Mouse (Mus musculus) granulocyte monocyte progenitor cell, adult 5-6 weeks (primary cell): Measurements from ENCODE around the gene Olfr979. TPM values are rescaled to one million over a fixed set of nuclear protein-coding genes. Genes with fewer than 3 reads are reported as not detected.
"Not testable (repeated sequence)": the region's sequence is repeated elsewhere in the genome, so short reads cannot be mapped to it uniquely, and the experiment has no call there.

Experiments used
- ATAC-seq: replicated peaks from 2 replicates; pipeline ENCODE4 v1.8.0; 2016; ENCODE audit warnings: mild to moderate bottlenecking, moderate TSS enrichment, inconsistent platforms; ENCODE audit not compliant: poor library complexity, severe bottlenecking
- total RNA-seq, 2 experiments: library from RNA; stranded (forward) in 1 of 2; stranded (reverse) in 1 of 2; fragments of 200-712, 200-1000 nt in 1 of 2; fragments of >200 nt in 1 of 2; fragmentation: Nextera tagmentation in 1 of 2; gene quantifications; 2 replicates each; pipeline ENCODE4 v1.2.3; 2014 to 2017

The Olfr979 gene
- total RNA-seq (2014; fragmentation: Nextera tagmentation) = not detected in 2 replicates
- total RNA-seq (2017) = not detected in 2 replicates

GRCm38 (mm10) chr9:40003365-40003764 is at the start of gene Olfr979:
Gene Olfr979, minus strand, starts transcription at chr9:40003465.
- no peak for ATAC-seq

GRCm38 (mm10) chr9:40050138-40050537 is 46.9 kb upstream of the Olfr979 start:
- ATAC-seq = no peak

- ATAC-seq = no peak
Observed at GRCm38 (mm10) chr9:40021164-40021563, 17.9 kb upstream of the Olfr979 start, which contains the start of gene Olfr981. Gene Olfr981, plus strand, starts transcription at chr9:40021464.

- ATAC-seq = no peak
Observed at GRCm38 (mm10) chr9:40009482-40009881, 6.2 kb upstream of the Olfr979 start, which contains the start of gene Olfr980. Gene Olfr980, minus strand, starts transcription at chr9:40009582.

GRCm38 (mm10) chr9:39991813-39992212 is 11.5 kb downstream of the Olfr979 start, which contains the start of gene Olfr978:
Gene Olfr978, plus strand, starts transcription at chr9:39992113.
- no peak for ATAC-seq

DNA sequence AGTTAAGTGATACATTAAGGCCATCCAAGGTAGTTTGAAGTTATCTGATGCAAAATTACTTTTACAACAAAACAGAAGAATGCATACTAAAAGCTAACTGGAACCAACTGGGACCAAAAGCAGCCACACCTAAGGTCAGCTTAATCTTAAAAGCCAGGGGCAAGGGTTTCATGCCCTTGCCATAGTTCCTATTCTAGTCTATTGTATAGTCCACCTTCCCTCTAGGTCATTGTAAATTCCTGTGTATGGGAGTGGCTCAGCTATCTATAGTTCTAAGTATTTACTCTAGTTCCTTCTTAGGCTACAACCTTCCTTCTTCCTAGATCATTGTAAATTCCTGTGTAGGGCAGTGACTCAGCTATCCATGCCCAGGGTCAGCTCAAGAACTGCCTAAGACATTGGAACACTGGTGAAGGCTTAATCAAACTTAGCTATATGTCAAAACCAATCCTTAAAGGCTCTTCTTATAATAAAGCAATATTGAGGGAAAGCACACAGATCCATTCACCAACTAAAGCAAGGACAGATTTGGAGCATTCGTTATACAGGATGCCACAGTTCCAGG is 26.6 kb downstream of the Olfr979 start:
- ATAC-seq = not testable (repeated sequence)

- not testable (repeated sequence) for ATAC-seq
Observed at GRCm38 (mm10) chr9:39961033-39961432, 42.2 kb downstream of the Olfr979 start, which contains the start of gene Olfr976. Gene Olfr976, minus strand, starts transcription at chr9:39961133.

- no peak for ATAC-seq
Observed at GRCm38 (mm10) chr9:39951946-39952345, 51.3 kb downstream of the Olfr979 start, which contains the start of gene Olfr975. Gene Olfr975, minus strand, starts transcription at chr9:39952046.

Other genes with a start within 250 kb of the Olfr979 start
- gene Olfr968, start 220.2 kb downstream of the Olfr979 start, total RNA-seq (2014; fragmentation: Nextera tagmentation) = not detected in 2 replicates
- not detected in 2 replicates for gene Olfr968, start 220.2 kb downstream of the Olfr979 start, total RNA-seq (2017)
- not detected in 2 replicates for gene Olfr969, start 212.5 kb downstream of the Olfr979 start, total RNA-seq (2014; fragmentation: Nextera tagmentation)
- not detected in 2 replicates for gene Olfr969, start 212.5 kb downstream of the Olfr979 start, total RNA-seq (2017)
- not detected in 2 replicates for gene Olfr970, start 194.6 kb downstream of the Olfr979 start, total RNA-seq (2014; fragmentation: Nextera tagmentation)
- gene Olfr970, start 194.6 kb downstream of the Olfr979 start, total RNA-seq (2017) = not detected in 2 replicates
- gene Olfr971, start 166.6 kb downstream of the Olfr979 start, total RNA-seq (2014; fragmentation: Nextera tagmentation) = not detected in 2 replicates
- not detected in 2 replicates for gene Olfr971, start 166.6 kb downstream of the Olfr979 start, total RNA-seq (2017)
- not detected in 2 replicates for gene Olfr972, start 137.0 kb downstream of the Olfr979 start, total RNA-seq (2014; fragmentation: Nextera tagmentation)
- gene Olfr972, start 137.0 kb downstream of the Olfr979 start, total RNA-seq (2017) = not detected in 2 replicates
- not detected in 2 replicates for gene Olfr229, start 96.1 kb downstream of the Olfr979 start, total RNA-seq (2014; fragmentation: Nextera tagmentation)
- not detected in 2 replicates for gene Olfr229, start 96.1 kb downstream of the Olfr979 start, total RNA-seq (2017)
- gene Olfr974, start 66.0 kb downstream of the Olfr979 start, total RNA-seq (2014; fragmentation: Nextera tagmentation) = not detected in 2 replicates
- not detected in 2 replicates for gene Olfr974, start 66.0 kb downstream of the Olfr979 start, total RNA-seq (2017)
- gene Olfr975, start 51.4 kb downstream of the Olfr979 start, total RNA-seq (2014; fragmentation: Nextera tagmentation) = not detected in 2 replicates
- not detected in 2 replicates for gene Olfr975, start 51.4 kb downstream of the Olfr979 start, total RNA-seq (2017)
- gene Olfr976, start 42.3 kb downstream of the Olfr979 start, total RNA-seq (2014; fragmentation: Nextera tagmentation) = not detected in 2 replicates
- gene Olfr976, start 42.3 kb downstream of the Olfr979 start, total RNA-seq (2017) = not detected in 2 replicates
- not detected in 2 replicates for gene Olfr978, start 11.4 kb downstream of the Olfr979 start, total RNA-seq (2014; fragmentation: Nextera tagmentation)
- gene Olfr978, start 11.4 kb downstream of the Olfr979 start, total RNA-seq (2017) = not detected in 2 replicates
- gene Olfr980, start 6.1 kb upstream of the Olfr979 start, total RNA-seq (2014; fragmentation: Nextera tagmentation) = not detected in 2 replicates
- gene Olfr980, start 6.1 kb upstream of the Olfr979 start, total RNA-seq (2017) = not detected in 2 replicates
- not detected in 2 replicates for gene Olfr981, start 18.0 kb upstream of the Olfr979 start, total RNA-seq (2014; fragmentation: Nextera tagmentation)
- gene Olfr981, start 18.0 kb upstream of the Olfr979 start, total RNA-seq (2017) = not detected in 2 replicates
- gene Olfr982, start 70.4 kb upstream of the Olfr979 start, total RNA-seq (2014; fragmentation: Nextera tagmentation) = not detected in 2 replicates
- not detected in 2 replicates for gene Olfr982, start 70.4 kb upstream of the Olfr979 start, total RNA-seq (2017)
- not detected in 2 replicates for gene Olfr983, start 90.1 kb upstream of the Olfr979 start, total RNA-seq (2014; fragmentation: Nextera tagmentation)
- not detected in 2 replicates for gene Olfr983, start 90.1 kb upstream of the Olfr979 start, total RNA-seq (2017)
- gene Olfr984, start 110.7 kb upstream of the Olfr979 start, total RNA-seq (2014; fragmentation: Nextera tagmentation) = not detected in 2 replicates
- gene Olfr984, start 110.7 kb upstream of the Olfr979 start, total RNA-seq (2017) = not detected in 2 replicates
- gene Olfr985, start 126.7 kb upstream of the Olfr979 start, total RNA-seq (2014; fragmentation: Nextera tagmentation) = not detected in 2 replicates
- gene Olfr985, start 126.7 kb upstream of the Olfr979 start, total RNA-seq (2017) = not detected in 2 replicates
- gene Tmem225, start 144.7 kb upstream of the Olfr979 start, total RNA-seq (2014; fragmentation: Nextera tagmentation) = not detected in 2 replicates
- not detected in 2 replicates for gene Tmem225, start 144.7 kb upstream of the Olfr979 start, total RNA-seq (2017)
- gene Olfr986, start 177.5 kb upstream of the Olfr979 start, total RNA-seq (2014; fragmentation: Nextera tagmentation) = not detected in 2 replicates
- gene Olfr986, start 177.5 kb upstream of the Olfr979 start, total RNA-seq (2017) = not detected in 2 replicates
- gene Zfp202, start 188.9 kb upstream of the Olfr979 start, total RNA-seq (2014; fragmentation: Nextera tagmentation) = 4.1 and 4.8 TPM in 2 replicates
- 4.4 and 4.5 TPM in 2 replicates for gene Zfp202, start 188.9 kb upstream of the Olfr979 start, total RNA-seq (2017)